Mouse (Mus musculus) midbrain, postnatal 0 days (tissue): Measurements from ENCODE around the gene Nav3. TPM values are rescaled to one million over a fixed set of nuclear protein-coding genes. Genes with fewer than 3 reads are reported as not detected.

Experiments used
- ATAC-seq: fragments of 200-750 bp; cut with Nextera tagmentation; 2 replicates; pipeline ENCODE4 v1.8.0; 2017; ENCODE audit warnings: moderate number of reproducible peaks, mild to moderate bottlenecking, moderate TSS enrichment, moderate library complexity; ENCODE audit not compliant: low FRiP score
- DNase-seq: peaks from one replicate; pipeline ENCODE4 v3.0.0-alpha.2; 2015; ENCODE audit warnings: low spot score
- H3K27ac ChIP-seq: fragments of 300-500 bp; sonication (generic); 2 replicates; pipeline ENCODE4 v1.5.1; 2014; ENCODE audit warnings: low read depth, mild to moderate bottlenecking, low read length, mixed read lengths
- H3K27me3 ChIP-seq: fragments of 300-500 bp; sonication (generic); 2 replicates; pipeline ENCODE4 v1.6.1; 2014; ENCODE audit warnings: low read length, control low read depth, mixed read lengths; ENCODE audit not compliant: insufficient read depth
- H3K36me3 ChIP-seq: fragments of 300-500 bp; sonication (generic); 2 replicates; pipeline ENCODE4 v1.6.1; 2014; ENCODE audit warnings: low read length, control low read depth, mixed read lengths; ENCODE audit not compliant: insufficient read depth
- H3K4me1 ChIP-seq: fragments of 300-500 bp; sonication (generic); 2 replicates; pipeline ENCODE4 v1.6.1; 2014; ENCODE audit warnings: mild to moderate bottlenecking, control low read depth, antibody characterized with exemption, low read length, mixed read lengths; ENCODE audit not compliant: insufficient read depth
- H3K4me2 ChIP-seq: fragments of 300-500 bp; sonication (generic); 2 replicates; pipeline ENCODE4 v1.6.1; 2014; ENCODE audit warnings: low read depth, mild to moderate bottlenecking, low read length, mixed read lengths; ENCODE audit not compliant: poor library complexity, severe bottlenecking
- H3K4me3 ChIP-seq: fragments of 300-500 bp; sonication (generic); 2 replicates; pipeline ENCODE4 v1.5.1; 2014; ENCODE audit warnings: low read depth, mild to moderate bottlenecking, low read length, moderate library complexity
- H3K9ac ChIP-seq: fragments of 300-500 bp; sonication (generic); replicated peaks from 2 replicates; pipeline ENCODE4 v1.6.1; 2014; ENCODE audit warnings: mild to moderate bottlenecking, low read length, moderate library complexity, mixed read lengths; ENCODE audit not compliant: poor library complexity, severe bottlenecking
- H3K9me3 ChIP-seq: fragments of 300-500 bp; sonication (generic); 2 replicates; pipeline ENCODE4 v1.6.1; 2016; ENCODE audit warnings: low read length, control low read depth
- CTCF ChIP-seq: IDR thresholded peaks from 2 replicates; pipeline ENCODE4 v1.5.1; 2016; ENCODE audit warnings: antibody characterized with exemption, mild to moderate bottlenecking
- WGBS: fragments of 180-500 bp; shearing (Covaris S2); extraction: QIAGEN DNeasy Blood & Tissue Kit; methylation state at CpG from one replicate; pipeline ENCODE4 v1.1.7; 2014; 5-methylcytosine and 5-hydroxymethylcytosine counted together
- polyA plus RNA-seq: library from polyadenylated mRNA; unstranded; fragments of >200 nt; fragmentation: Nextera tagmentation; extraction: Ambion mirVana; gene quantifications from 2 replicates; pipeline ENCODE4 v1.2.1, GENCODE M21; 2015
- total RNA-seq: library from RNA; depleted of rRNA; stranded (reverse); fragments of >200 nt; gene quantifications from 2 replicates; pipeline ENCODE4 v1.2.3, GENCODE M21; 2014

Nav3 gene
- total and polyA plus RNA-seq, 2 experiments from 2014 or later: 18.9 to 121 TPM

DNA sequence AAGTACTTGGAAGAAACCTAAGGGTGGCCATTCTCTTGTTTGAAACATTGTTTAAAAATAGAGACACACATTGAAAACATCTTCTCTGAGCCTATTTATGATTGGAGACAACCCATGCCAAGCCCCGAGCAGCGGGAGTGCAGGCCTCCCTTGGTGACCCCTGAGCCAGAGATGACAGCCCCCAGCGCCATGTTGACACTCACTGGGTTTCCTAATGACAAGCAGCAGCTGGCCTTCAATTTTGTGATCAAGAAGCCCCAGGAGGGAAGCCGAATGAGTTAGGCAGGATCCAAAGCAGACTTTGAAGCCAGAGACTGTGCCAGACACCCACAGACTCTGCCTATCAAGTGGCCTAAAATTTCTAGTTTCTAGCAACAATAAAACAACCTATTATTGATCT lies 263.1 kb downstream of the Nav3 start:
- H3K36me3 ChIP-seq: no peaks in the 10 kb centered on the region
- DNase-seq (peak; percentile 67), ATAC-seq (no peak)
- no peak overlapping the region for H3K27ac ChIP-seq
- H3K9ac ChIP-seq: no peak overlapping the region
- WGBS: 33% methylated on average over 4 of the region's 4 CpGs
- no peak for TF ChIP-seq CTCF
- no peaks in the 10 kb centered on the region for H3K27me3 ChIP-seq
- peaks cover 6% of the 10 kb centered on the region; the same call in 1 of the 2 replicates for H3K4me1 ChIP-seq
- H3K4me3 ChIP-seq: no peak overlapping the region
- H3K4me2 ChIP-seq: no peak overlapping the region
- no peaks in the 10 kb centered on the region for H3K9me3 ChIP-seq

- DNase-seq (peak; percentile 82), ATAC-seq (no peak)
- Histone ChIP-seq H3K27me3 (no peaks in the 10 kb centered on the region), H3K36me3 (no peaks in the 10 kb centered on the region), H3K4me1 (peaks cover 6% of the 10 kb centered on the region; the same call in 1 of the 2 replicates), H3K4me2 (no peak overlapping the region), H3K27ac (no peak overlapping the region), H3K4me3 (no peak overlapping the region), H3K9ac (no peak overlapping the region), H3K9me3 (no peaks in the 10 kb centered on the region)
- WGBS: 48% methylated on average over 7 of the region's 7 CpGs
- no peak for TF ChIP-seq CTCF
Observed at GRCm38 (mm10) chr10:110192026-110192805, 263.8 kb downstream of the Nav3 start.

GRCm38 (mm10) chr10:110186242-110186641 lies 269.8 kb downstream of the Nav3 start:
- no peak overlapping the region for H3K9ac ChIP-seq
- no peak for TF ChIP-seq CTCF
- H3K4me3 ChIP-seq: no peak overlapping the region
- no peak overlapping the region for H3K4me2 ChIP-seq
- no peaks in the 10 kb centered on the region for H3K27me3 ChIP-seq
- ATAC-seq (no peak), DNase-seq (no peak)
- 25% methylated on average over 1 of the region's 1 CpGs for WGBS
- no peaks in the 10 kb centered on the region for H3K4me1 ChIP-seq
- no peaks in the 10 kb centered on the region for H3K9me3 ChIP-seq
- no peak overlapping the region for H3K27ac ChIP-seq
- H3K36me3 ChIP-seq: no peaks in the 10 kb centered on the region

- Histone ChIP-seq H3K4me3 (no peak overlapping the region), H3K27me3 (no peaks in the 10 kb centered on the region), H3K27ac (no peak overlapping the region), H3K4me1 (no peaks in the 10 kb centered on the region), H3K9me3 (no peaks in the 10 kb centered on the region), H3K36me3 (no peaks in the 10 kb centered on the region), H3K4me2 (no peak overlapping the region), H3K9ac (no peak overlapping the region)
- no peak for DNase-seq
- 56% methylated on average over 5 of the region's 5 CpGs for WGBS
- ATAC-seq: no peak
- no peak for TF ChIP-seq CTCF
Observed at GRCm38 (mm10) chr10:110175874-110176273, 280.1 kb downstream of the Nav3 start.

GRCm38 (mm10) chr10:110169416-110169815 lies 286.6 kb downstream of the Nav3 start:
- H3K4me3 ChIP-seq: no peak overlapping the region
- H3K9me3 ChIP-seq: no peaks in the 10 kb centered on the region
- H3K4me1 ChIP-seq: no peaks in the 10 kb centered on the region
- DNase-seq: no peak
- H3K27me3 ChIP-seq: no peaks in the 10 kb centered on the region
- no peak overlapping the region for H3K9ac ChIP-seq
- no peak for TF ChIP-seq CTCF
- H3K36me3 ChIP-seq: no peaks in the 10 kb centered on the region
- 85% methylated on average over 6 of the region's 6 CpGs for WGBS
- H3K4me2 ChIP-seq: no peak overlapping the region
- H3K27ac ChIP-seq: no peak overlapping the region
- no peak for ATAC-seq

- no peaks in the 10 kb centered on the region for H3K27me3 ChIP-seq
- no peak overlapping the region for H3K27ac ChIP-seq
- H3K4me1 ChIP-seq: no peaks in the 10 kb centered on the region
- 89% methylated on average over 2 of the region's 2 CpGs for WGBS
- no peaks in the 10 kb centered on the region for H3K36me3 ChIP-seq
- no peaks in the 10 kb centered on the region for H3K9me3 ChIP-seq
- no peak overlapping the region for H3K4me3 ChIP-seq
- ATAC-seq (no peak), DNase-seq (no peak)
- H3K4me2 ChIP-seq: no peak overlapping the region
- no peak overlapping the region for H3K9ac ChIP-seq
- no peak for TF ChIP-seq CTCF
Observed at GRCm38 (mm10) chr10:110168892-110169291, 287.1 kb downstream of the Nav3 start.
